Mouse (Mus musculus) forebrain, embryonic 11.5 days (tissue): ENCODE data around the gene Alox5. TPM values are rescaled to one million over a fixed set of nuclear protein-coding genes. Genes with fewer than 3 reads are reported as not detected.

Experiments
- ATAC-seq: fragments of 200-750 bp; cut with Nextera tagmentation; replicated peaks from 2 replicates; pipeline ENCODE4 v1.8.0; 2017; ENCODE audit warnings: moderate TSS enrichment; ENCODE audit not compliant: low FRiP score
- DNase-seq: peaks from one replicate; pipeline ENCODE4 v3.0.0-alpha.2; 2017; ENCODE audit warnings: low spot score
- H3K27ac ChIP-seq: fragments of 300-500 bp; sonication (generic); 2 replicates; pipeline ENCODE4 v1.5.1; 2014; ENCODE audit warnings: low read depth, low read length
- H3K27me3 ChIP-seq: fragments of 300-500 bp; sonication (generic); 2 replicates; pipeline ENCODE4 v1.6.1; 2014; ENCODE audit warnings: mild to moderate bottlenecking, low read length, mixed read lengths; ENCODE audit not compliant: control insufficient read depth, insufficient read depth
- H3K36me3 ChIP-seq: fragments of 300-500 bp; sonication (generic); 2 replicates; pipeline ENCODE4 v1.6.1; 2014; ENCODE audit warnings: mild to moderate bottlenecking, low read length, moderate library complexity, mixed read lengths; ENCODE audit not compliant: control insufficient read depth, insufficient read depth
- H3K4me1 ChIP-seq: fragments of 300-500 bp; sonication (generic); replicated peaks from 2 replicates; pipeline ENCODE4 v1.6.1; 2014; ENCODE audit warnings: low read length, mixed read lengths; ENCODE audit not compliant: control insufficient read depth, insufficient read depth
- H3K4me2 ChIP-seq: fragments of 300-500 bp; sonication (generic); 2 replicates; pipeline ENCODE4 v1.6.1; 2014; ENCODE audit warnings: low read depth, mild to moderate bottlenecking, low read length, moderate library complexity, mixed read lengths; ENCODE audit not compliant: severe bottlenecking
- H3K4me3 ChIP-seq: fragments of 300-500 bp; sonication (generic); 2 replicates; pipeline ENCODE4 v1.5.1; 2014; ENCODE audit warnings: low read depth, low read length
- H3K9ac ChIP-seq: fragments of 300-500 bp; sonication (generic); 2 replicates; pipeline ENCODE4 v1.6.1; 2014; ENCODE audit warnings: low read length
- H3K9me3 ChIP-seq: fragments of 300-500 bp; sonication (generic); 2 replicates; pipeline ENCODE4 v1.6.1; 2016; ENCODE audit warnings: low read length, mixed read lengths; ENCODE audit not compliant: control insufficient read depth
- WGBS: fragments of 180-500 bp; shearing (Covaris S2); extraction: QIAGEN DNeasy Blood & Tissue Kit; methylation state at CpG from one replicate; pipeline ENCODE4 v1.1.7; 2014; 5-methylcytosine and 5-hydroxymethylcytosine counted together
- polyA plus RNA-seq: library from polyadenylated mRNA; unstranded; fragments of >200 nt; fragmentation: Nextera tagmentation; extraction: Ambion mirVana; gene quantifications from 2 replicates; pipeline ENCODE4 v1.2.1, GENCODE M21; 2014

The Alox5 gene
- polyA plus RNA-seq, 1 experiment from 2014 or later, result 0.52 TPM

DNA sequence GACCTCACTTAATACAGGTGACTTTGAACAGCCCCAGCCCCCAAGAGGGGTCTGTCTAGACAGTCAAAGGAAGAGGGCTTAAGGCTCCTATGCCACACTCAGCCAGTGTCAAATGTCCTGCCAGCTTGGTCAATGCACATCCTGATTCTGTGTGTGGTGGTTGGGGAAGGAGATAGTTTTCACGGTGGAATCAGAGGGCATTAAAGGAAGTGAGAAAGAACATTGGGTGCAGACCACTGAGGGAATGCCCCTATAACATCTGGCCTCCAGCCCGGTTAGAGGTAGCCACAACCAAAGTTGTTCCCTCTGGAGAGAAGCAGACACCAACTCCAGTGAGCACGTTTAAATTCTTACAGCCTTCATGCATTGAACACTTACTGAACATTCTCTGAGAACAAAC, 33.4 kb downstream of the Alox5 start:
- DNase-seq, result no peak
- no peak overlapping the region for H3K4me2 ChIP-seq
- ATAC-seq, result no peak
- WGBS, result 75% methylated on average over 3 of the region's 3 CpGs
- H3K4me3 ChIP-seq, result no peak overlapping the region
- no peak overlapping the region for H3K9ac ChIP-seq
- H3K4me1 ChIP-seq, result no peaks in the 10 kb centered on the region
- H3K9me3 ChIP-seq, result no peaks in the 10 kb centered on the region
- H3K27ac ChIP-seq, result no peak overlapping the region
- no peaks in the 10 kb centered on the region for H3K36me3 ChIP-seq
- no peaks in the 10 kb centered on the region for H3K27me3 ChIP-seq

DNA sequence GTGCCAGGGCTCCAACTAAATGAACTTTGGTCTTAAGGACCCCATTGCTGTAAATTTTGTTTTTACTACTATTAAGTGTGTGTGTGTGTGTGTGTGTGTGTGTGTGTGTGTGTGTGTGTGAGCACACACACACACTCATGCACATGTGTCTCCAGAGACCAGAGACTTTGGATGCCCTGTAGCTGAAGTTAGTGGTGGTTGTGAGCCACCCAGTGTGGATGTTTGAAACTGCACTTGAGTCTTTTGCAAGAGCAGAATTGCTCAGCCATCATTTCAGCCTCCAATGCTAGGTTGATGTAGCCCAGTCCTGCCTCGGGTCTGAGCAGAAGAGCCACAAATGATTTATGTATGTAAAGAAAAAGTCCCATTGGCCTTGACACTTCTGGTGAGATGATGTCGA, 37.3 kb downstream of the Alox5 start:
- Histone ChIP-seq H3K9me3 (no peaks in the 10 kb centered on the region), H3K27me3 (no peaks in the 10 kb centered on the region), H3K36me3 (no peaks in the 10 kb centered on the region), H3K4me2 (no peak overlapping the region), H3K4me3 (no peak overlapping the region), H3K9ac (no peak overlapping the region), H3K4me1 (no peaks in the 10 kb centered on the region), H3K27ac (no peak overlapping the region)
- DNase-seq, result no peak
- 74% methylated on average over 2 of the region's 2 CpGs for WGBS
- no peak for ATAC-seq

DNA sequence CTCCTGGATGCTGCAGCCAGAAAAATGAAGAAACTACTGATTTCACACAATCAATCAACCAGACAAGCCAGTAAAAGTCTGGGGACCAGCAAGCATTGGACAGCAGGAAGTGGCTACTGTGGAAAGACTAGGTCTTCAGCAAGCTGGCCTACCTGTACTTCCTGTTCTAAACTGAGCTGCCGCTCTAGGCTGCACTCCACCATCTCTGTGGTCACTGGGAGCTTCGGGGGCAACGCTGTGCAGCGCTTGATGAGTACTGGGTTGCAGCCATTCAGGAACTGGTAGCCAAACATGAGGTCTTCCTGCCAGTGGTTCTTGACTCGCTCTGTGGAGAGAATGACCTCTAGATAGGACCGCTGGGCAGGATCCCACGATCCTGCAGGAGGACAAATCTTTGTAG, 38.0 kb downstream of the Alox5 start:
- DNase-seq (no peak), ATAC-seq (no peak)
- no peak overlapping the region for H3K4me2 ChIP-seq
- H3K9ac ChIP-seq, result no peak overlapping the region
- H3K4me1 ChIP-seq, result no peaks in the 10 kb centered on the region
- no peak overlapping the region for H3K4me3 ChIP-seq
- H3K27ac ChIP-seq, result no peak overlapping the region
- no peaks in the 10 kb centered on the region for H3K27me3 ChIP-seq
- no peaks in the 10 kb centered on the region for H3K9me3 ChIP-seq
- WGBS, result 85% methylated on average over 7 of the region's 7 CpGs
- H3K36me3 ChIP-seq, result no peaks in the 10 kb centered on the region

DNA sequence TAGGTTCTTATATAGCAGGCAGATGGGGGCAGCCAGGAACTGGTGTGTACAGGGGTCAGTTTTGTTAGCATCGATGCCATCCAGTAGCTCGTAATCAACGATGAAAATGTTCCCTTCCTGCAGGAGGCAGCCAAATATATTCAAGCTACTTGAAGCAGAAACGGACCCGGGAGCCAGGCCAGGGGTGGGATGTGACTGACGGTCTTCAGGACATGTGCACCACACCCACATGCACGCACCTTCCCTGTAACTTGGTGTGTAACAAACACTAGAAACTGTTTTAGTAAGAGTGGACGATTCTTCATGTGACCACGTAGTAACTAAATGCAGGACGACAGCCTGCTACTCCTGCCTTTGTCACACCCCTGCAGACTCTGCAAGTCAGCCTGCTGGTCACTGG, 40.7 kb downstream of the Alox5 start:
- Histone ChIP-seq H3K27me3 (no peaks in the 10 kb centered on the region), H3K4me1 (no peaks in the 10 kb centered on the region), H3K4me2 (no peak overlapping the region), H3K4me3 (no peak overlapping the region), H3K36me3 (no peaks in the 10 kb centered on the region), H3K9me3 (no peaks in the 10 kb centered on the region), H3K9ac (no peak overlapping the region), H3K27ac (no peak overlapping the region)
- DNase-seq, result no peak
- no peak for ATAC-seq
- 89% methylated on average over 10 of the region's 10 CpGs for WGBS

DNA sequence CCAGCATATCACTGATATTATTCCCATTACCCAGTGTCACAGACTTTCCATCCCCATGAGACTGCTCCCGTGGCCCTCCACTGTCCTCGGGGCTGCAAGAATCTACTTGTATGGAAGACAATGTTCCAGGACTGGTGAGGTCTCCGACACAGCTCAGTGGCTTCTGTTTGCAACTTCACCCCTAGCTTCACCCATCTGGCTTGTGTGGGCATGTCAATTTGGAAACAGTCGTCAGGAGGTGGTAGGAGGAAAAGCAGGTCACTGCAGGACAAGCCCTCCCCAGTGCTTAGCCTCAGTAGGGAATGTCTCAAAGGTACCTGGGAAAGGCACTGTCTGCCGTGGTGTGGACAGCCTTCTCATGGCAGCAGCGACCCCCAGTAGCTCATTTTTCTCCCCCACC, 41.3 kb downstream of the Alox5 start:
- H3K36me3 ChIP-seq, result no peaks in the 10 kb centered on the region
- no peak for DNase-seq
- ATAC-seq, result no peak
- no peak overlapping the region for H3K27ac ChIP-seq
- H3K9ac ChIP-seq, result no peak overlapping the region
- 66% methylated on average over 6 of the region's 6 CpGs for WGBS
- H3K4me3 ChIP-seq, result no peak overlapping the region
- H3K4me2 ChIP-seq, result no peak overlapping the region
- no peaks in the 10 kb centered on the region for H3K9me3 ChIP-seq
- H3K4me1 ChIP-seq, result no peaks in the 10 kb centered on the region
- H3K27me3 ChIP-seq, result no peaks in the 10 kb centered on the region

DNA sequence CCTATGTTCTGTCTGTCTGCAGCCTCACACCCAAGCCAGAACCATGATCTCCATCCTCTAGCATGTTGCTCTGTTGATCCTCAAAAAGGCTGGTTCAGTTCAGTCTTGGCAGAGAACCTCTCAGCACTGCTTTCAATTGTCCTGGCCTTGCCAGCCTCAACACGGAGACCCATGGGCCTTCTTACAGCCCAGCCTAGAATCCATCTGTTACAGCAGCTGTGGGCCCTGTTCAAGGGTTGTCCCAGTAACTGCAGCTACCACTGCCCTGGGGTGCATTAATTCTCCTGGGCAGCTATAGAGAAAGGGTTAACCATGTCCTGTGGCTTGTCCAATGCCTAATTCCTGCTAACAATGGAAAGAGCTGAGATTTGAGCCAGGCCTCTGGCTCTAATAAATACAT, 42.5 kb downstream of the Alox5 start:
- H3K9ac ChIP-seq, result no peak overlapping the region
- no peaks in the 10 kb centered on the region for H3K9me3 ChIP-seq
- H3K4me3 ChIP-seq, result no peak overlapping the region
- ATAC-seq (no peak), DNase-seq (no peak)
- no peaks in the 10 kb centered on the region for H3K36me3 ChIP-seq
- H3K4me1 ChIP-seq, result no peaks in the 10 kb centered on the region
- no peak overlapping the region for H3K4me2 ChIP-seq
- no peak overlapping the region for H3K27ac ChIP-seq
- WGBS, result 63% methylated on average over 1 of the region's 1 CpGs
- H3K27me3 ChIP-seq, result no peaks in the 10 kb centered on the region

DNA sequence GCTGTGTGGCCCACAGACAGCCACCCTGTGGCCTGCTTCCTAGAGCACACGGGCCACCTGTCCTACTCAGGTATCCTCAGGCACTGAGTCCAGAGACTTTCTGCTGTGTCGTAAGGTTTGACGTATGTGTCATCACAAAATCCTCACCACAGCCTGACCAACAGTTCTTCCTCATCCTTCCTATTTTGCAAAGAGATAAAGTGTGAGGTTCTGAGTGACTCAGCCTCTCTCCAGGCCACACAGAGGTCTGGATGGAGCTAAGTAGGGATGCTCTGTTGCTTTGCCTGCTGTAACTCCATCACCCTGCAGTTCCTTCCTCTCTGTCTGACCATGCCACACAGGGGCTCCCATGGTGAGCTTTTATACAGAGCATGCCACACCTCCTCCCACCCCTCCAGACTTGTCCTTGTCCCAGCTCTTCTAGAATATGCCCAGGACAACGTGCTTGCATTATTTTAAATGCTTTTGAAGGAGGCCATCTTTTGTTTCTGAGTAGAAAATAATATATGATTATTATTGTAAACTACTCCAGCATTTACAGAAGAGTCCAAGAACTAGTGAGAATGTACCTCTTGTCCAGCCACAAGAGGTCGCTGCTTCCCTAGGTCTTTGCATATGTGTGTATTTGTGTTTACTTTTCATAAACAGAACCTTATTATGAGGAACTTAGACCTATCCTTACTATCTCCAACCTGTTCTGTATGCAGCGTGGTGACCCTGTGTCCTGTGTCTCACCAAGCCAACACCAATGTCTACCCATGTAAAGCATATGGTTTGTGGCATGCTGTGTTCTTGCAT, 43.3 kb downstream of the Alox5 start:
- DNase-seq, result no peak
- H3K4me2 ChIP-seq, result no peak overlapping the region
- H3K27ac ChIP-seq, result no peak overlapping the region
- H3K4me1 ChIP-seq, result no peaks in the 10 kb centered on the region
- no peak for ATAC-seq
- 62% methylated on average over 6 of the region's 6 CpGs for WGBS
- H3K27me3 ChIP-seq, result no peaks in the 10 kb centered on the region
- H3K9me3 ChIP-seq, result no peaks in the 10 kb centered on the region
- H3K9ac ChIP-seq, result no peak overlapping the region
- no peaks in the 10 kb centered on the region for H3K36me3 ChIP-seq
- H3K4me3 ChIP-seq, result no peak overlapping the region

DNA sequence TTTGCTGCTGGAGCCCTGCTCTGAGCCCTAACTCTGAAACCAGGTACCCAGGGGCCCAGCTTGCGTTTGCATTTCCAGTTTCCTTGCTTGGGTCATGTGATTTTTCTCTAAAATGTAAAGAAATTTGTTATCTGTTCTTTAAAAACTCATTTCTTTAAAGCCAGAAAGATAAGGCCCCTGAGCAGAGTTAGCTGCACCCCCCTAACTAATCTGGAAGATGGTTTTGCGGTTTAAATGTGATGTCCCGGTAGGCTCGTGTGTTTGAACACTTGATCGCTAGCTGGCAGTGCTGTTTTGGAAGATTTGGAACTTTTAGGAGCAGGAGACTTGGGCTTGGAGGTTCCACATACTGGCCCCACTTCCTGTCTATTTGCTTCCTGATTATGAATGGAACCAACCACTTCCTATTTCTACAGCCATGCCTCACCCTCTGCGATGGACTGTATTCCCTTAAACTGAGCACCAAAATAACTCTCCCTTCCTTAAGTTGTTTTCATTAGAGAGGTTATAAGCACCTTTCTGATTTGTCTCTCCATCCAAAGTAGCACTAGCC, 44.9 kb downstream of the Alox5 start:
- WGBS, result 95% methylated on average over 6 of the region's 6 CpGs
- no peak for ATAC-seq

DNA sequence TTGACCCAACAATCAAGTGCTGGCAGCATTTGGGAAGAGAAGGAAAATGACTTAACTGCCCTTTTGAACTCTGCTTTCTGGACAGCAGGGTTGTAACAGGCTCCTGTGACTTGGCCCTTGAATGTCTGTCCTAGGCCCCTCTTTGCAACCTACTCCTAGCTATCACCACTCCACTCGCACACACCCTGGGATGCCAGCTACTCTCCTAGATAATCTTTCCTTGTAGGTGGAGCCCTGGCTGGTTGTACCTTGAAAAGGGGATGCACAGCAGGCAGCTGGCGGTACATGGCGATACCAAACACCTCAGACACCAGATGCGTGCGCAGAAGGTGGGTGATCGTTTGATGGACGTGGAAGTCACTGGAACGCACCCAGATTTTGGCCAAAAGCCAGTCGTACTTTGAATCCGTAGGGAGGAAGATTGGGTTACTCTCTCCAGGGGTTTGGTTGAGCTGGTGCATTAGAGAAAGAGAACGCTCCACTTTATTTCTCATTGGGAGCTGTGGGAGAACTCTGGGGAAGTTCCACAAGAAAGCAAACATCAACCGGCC, 45.8 kb downstream of the Alox5 start:
- H3K4me3 ChIP-seq, result no peak overlapping the region
- H3K9ac ChIP-seq, result no peak overlapping the region
- no peaks in the 10 kb centered on the region for H3K9me3 ChIP-seq
- DNase-seq (no peak), ATAC-seq (no peak)
- H3K27ac ChIP-seq, result no peak overlapping the region
- WGBS, result 90% methylated on average over 12 of the region's 12 CpGs
- H3K4me1 ChIP-seq, result no peaks in the 10 kb centered on the region
- no peak overlapping the region for H3K4me2 ChIP-seq
- no peaks in the 10 kb centered on the region for H3K27me3 ChIP-seq
- H3K36me3 ChIP-seq, result no peaks in the 10 kb centered on the region

More for the DNA sequence above, 44.9 kb downstream of the Alox5 start:
- no peaks in the 10 kb centered on the region for H3K4me1 ChIP-seq
- H3K4me3 ChIP-seq, result no peak overlapping the region
- H3K27ac ChIP-seq, result no peak overlapping the region
- H3K27me3 ChIP-seq, result no peaks in the 10 kb centered on the region
- no peak overlapping the region for H3K9ac ChIP-seq
- H3K9me3 ChIP-seq, result no peaks in the 10 kb centered on the region
- no peak for DNase-seq
- no peak overlapping the region for H3K4me2 ChIP-seq
- no peaks in the 10 kb centered on the region for H3K36me3 ChIP-seq
